Mouse (Mus musculus): ENCODE data around the gene Mapk13.

DNA sequence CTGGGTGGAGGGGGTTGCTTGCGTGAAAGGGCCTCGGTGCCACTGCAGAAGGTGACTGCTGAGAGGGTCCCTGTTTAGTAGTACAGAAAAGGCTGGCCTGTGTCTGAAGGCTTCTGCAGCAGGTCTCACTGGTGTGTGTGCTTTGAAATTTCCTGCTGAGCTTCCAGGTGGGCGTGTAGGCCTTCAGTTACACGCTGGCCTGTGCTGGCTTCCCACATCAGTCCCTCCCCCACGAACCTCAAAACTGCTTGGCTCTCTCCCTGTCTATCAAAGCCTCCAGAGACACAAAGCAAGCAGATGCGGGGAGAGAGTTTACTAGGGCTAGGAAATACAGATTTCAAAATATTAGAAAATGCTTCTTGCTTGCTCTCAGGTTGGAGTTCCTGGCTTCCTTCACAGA is 55.8 kb downstream of the Mapk13 start:
- TF ChIP-seq CTCF (IDR thresholded peaks at IDR 0.05; ENCODE audit: low read depth, low read length) (no peak), POLR2A (IDR thresholded peaks at IDR 0.05; ENCODE audit: borderline replicate concordance, low read depth, low read length) (no peak)
